Mouse (Mus musculus): Measurements from ENCODE around the gene Itgb3bp. TPM values are rescaled to one million over a fixed set of nuclear protein-coding genes. Genes with fewer than 3 reads are reported as not detected.
A peak's percentile ranks its signal among the peaks of the same experiment; 100 is the strongest.

Gene Itgb3bp
- polyA plus RNA-seq, 1 experiment from 2014 or later: 53.4 TPM

GRCm38 (mm10) chr4:99930518-99931239, 1.1 kb upstream of the Itgb3bp start:
- Histone ChIP-seq H3K4me3 (peak overlapping the region; percentile 64; the same call in 1 of the 2 replicates), H3K27ac (replicated peaks) (no peak overlapping the region), H3K4me1 (peaks cover 10% of the 10 kb centered on the region), H3K36me3 (no peaks in the 10 kb centered on the region), H3K9me3 (no peaks in the 10 kb centered on the region), H3K4me2 (replicated peaks) (peak overlapping the region; percentile 90), H3K27me3 (peaks cover 12% of the 10 kb centered on the region), H3K9ac (replicated peaks) (no peak overlapping the region)
- no peak for ATAC-seq (ENCODE audit: low FRiP score, low read depth)
- 47% methylated on average over 10 of the region's 10 CpGs for WGBS

GRCm38 (mm10) chr4:99929149-99929612, 432 bp downstream of the Itgb3bp start, which contains the start of gene Pgm1:
Gene Pgm1, plus strand, starts transcription at chr4:99929414.
- 5% methylated on average over 23 of the region's 23 CpGs for WGBS
- Histone ChIP-seq H3K4me1 (peaks cover 10% of the 10 kb centered on the region), H3K36me3 (no peaks in the 10 kb centered on the region), H3K9me3 (no peaks in the 10 kb centered on the region), H3K27ac (replicated peaks) (peak within 1 kb of the TSS; percentile 88), H3K4me3 (peak within 1 kb of the TSS; percentile 64), H3K9ac (replicated peaks) (peak within 1 kb of the TSS; percentile 69), H3K27me3 (peaks cover 12% of the 10 kb centered on the region), H3K4me2 (replicated peaks) (peak within 1 kb of the TSS; percentile 90)
- peak; percentile 89 for ATAC-seq (ENCODE audit: low FRiP score, low read depth)

GRCm38 (mm10) chr4:99928521-99928920, 1.1 kb downstream of the Itgb3bp start:
- H3K4me2 ChIP-seq (replicated peaks): no peak overlapping the region
- no peaks in the 10 kb centered on the region for H3K9me3 ChIP-seq
- H3K9ac ChIP-seq (replicated peaks): no peak overlapping the region
- no peak for ATAC-seq (ENCODE audit: low FRiP score, low read depth)
- H3K36me3 ChIP-seq: no peaks in the 10 kb centered on the region
- H3K27ac ChIP-seq (replicated peaks): no peak overlapping the region
- no peak overlapping the region for H3K4me3 ChIP-seq
- 82% methylated on average over 6 of the region's 6 CpGs for WGBS
- peaks cover 10% of the 10 kb centered on the region for H3K4me1 ChIP-seq
- H3K27me3 ChIP-seq: peaks cover 12% of the 10 kb centered on the region

- Histone ChIP-seq H3K27ac (replicated peaks) (no peak overlapping the region), H3K9me3 (no peaks in the 10 kb centered on the region), H3K27me3 (peaks cover 11% of the 10 kb centered on the region), H3K9ac (replicated peaks) (no peak overlapping the region), H3K4me1 (peaks cover 9% of the 10 kb centered on the region), H3K4me2 (replicated peaks) (no peak overlapping the region), H3K4me3 (no peak overlapping the region), H3K36me3 (no peaks in the 10 kb centered on the region)
- ATAC-seq (ENCODE audit: low FRiP score, low read depth): no peak
- WGBS: 92% methylated on average over 4 of the region's 4 CpGs
Measured at GRCm38 (mm10) chr4:99926380-99926779, 3.2 kb downstream of the Itgb3bp start.

GRCm38 (mm10) chr4:99913894-99914451, 15.6 kb downstream of the Itgb3bp start:
- H3K36me3 ChIP-seq: no peaks in the 10 kb centered on the region; the same call in 1 of the 2 replicates
- no peaks in the 10 kb centered on the region for H3K27me3 ChIP-seq
- no peaks in the 10 kb centered on the region for H3K9me3 ChIP-seq
- H3K9ac ChIP-seq (replicated peaks): no peak overlapping the region
- WGBS: 71% methylated on average over 4 of the region's 4 CpGs
- H3K27ac ChIP-seq (replicated peaks): no peak overlapping the region
- H3K4me2 ChIP-seq (replicated peaks): no peak overlapping the region
- H3K4me1 ChIP-seq: no peaks in the 10 kb centered on the region
- ATAC-seq (ENCODE audit: low FRiP score, low read depth): no peak
- H3K4me3 ChIP-seq: no peak overlapping the region

- H3K27me3 ChIP-seq: no peaks in the 10 kb centered on the region
- no peak for ATAC-seq (ENCODE audit: low FRiP score, low read depth)
- no peak overlapping the region for H3K4me2 ChIP-seq (replicated peaks)
- H3K9ac ChIP-seq (replicated peaks): no peak overlapping the region
- H3K9me3 ChIP-seq: no peaks in the 10 kb centered on the region
- no peaks in the 10 kb centered on the region for H3K36me3 ChIP-seq
- H3K4me3 ChIP-seq: no peak overlapping the region
- H3K27ac ChIP-seq (replicated peaks): no peak overlapping the region
- 0 out of 2 replicates have a peak, but pooled peaks cover 5% of the 10 kb centered on the region for H3K4me1 ChIP-seq
Measured at GRCm38 (mm10) chr4:99882405-99882804, 47.2 kb downstream of the Itgb3bp start.

GRCm38 (mm10) chr4:99881882-99882281, 47.7 kb downstream of the Itgb3bp start:
- Histone ChIP-seq H3K27me3 (no peaks in the 10 kb centered on the region), H3K27ac (replicated peaks) (no peak overlapping the region), H3K4me1 (0 out of 2 replicates have a peak, but pooled peaks cover 5% of the 10 kb centered on the region), H3K4me3 (no peak overlapping the region), H3K9ac (replicated peaks) (no peak overlapping the region), H3K36me3 (no peaks in the 10 kb centered on the region), H3K4me2 (replicated peaks) (no peak overlapping the region), H3K9me3 (no peaks in the 10 kb centered on the region)
- no peak for ATAC-seq (ENCODE audit: low FRiP score, low read depth)

GRCm38 (mm10) chr4:99829094-99830073, 100.2 kb downstream of the Itgb3bp start, which contains the start of gene Efcab7:
Gene Efcab7, plus strand, starts transcription at chr4:99829198.
- Histone ChIP-seq H3K27ac (replicated peaks) (peak within 1 kb of the TSS; percentile 96), H3K9ac (replicated peaks) (peak within 1 kb of the TSS; percentile 88), H3K27me3 (no peaks in the 10 kb centered on the region), H3K4me2 (replicated peaks) (peak within 1 kb of the TSS; percentile 63), H3K4me1 (peaks cover 10% of the 10 kb centered on the region; the same call in 1 of the 2 replicates), H3K36me3 (0 out of 2 replicates have a peak, but pooled peaks cover 4% of the 10 kb centered on the region), H3K4me3 (peak within 1 kb of the TSS; percentile 73), H3K9me3 (no peaks in the 10 kb centered on the region)
- ATAC-seq (ENCODE audit: low FRiP score, low read depth): peak; percentile 90
- WGBS: under 1% methylated on average over 48 of the region's 48 CpGs

GRCm38 (mm10) chr4:99828739-99829093, 100.9 kb downstream of the Itgb3bp start:
- ATAC-seq (ENCODE audit: low FRiP score, low read depth): no peak
- Histone ChIP-seq H3K4me2 (replicated peaks) (peak overlapping the region; percentile 63), H3K4me3 (peak overlapping the region; percentile 73), H3K4me1 (peaks cover 10% of the 10 kb centered on the region; the same call in 1 of the 2 replicates), H3K9ac (replicated peaks) (peak overlapping the region; percentile 88), H3K36me3 (0 out of 2 replicates have a peak, but pooled peaks cover 4% of the 10 kb centered on the region), H3K27me3 (no peaks in the 10 kb centered on the region), H3K9me3 (no peaks in the 10 kb centered on the region), H3K27ac (replicated peaks) (peak overlapping the region; percentile 96)
- WGBS: under 1% methylated on average over 7 of the region's 7 CpGs

- peak overlapping the region; percentile 63 for H3K4me2 ChIP-seq (replicated peaks)
- H3K27ac ChIP-seq (replicated peaks): no peak overlapping the region
- no peaks in the 10 kb centered on the region for H3K27me3 ChIP-seq
- no peak for ATAC-seq (ENCODE audit: low FRiP score, low read depth)
- WGBS: 53% methylated on average over 4 of the region's 4 CpGs
- peak overlapping the region; percentile 73 for H3K4me3 ChIP-seq
- H3K36me3 ChIP-seq: 0 out of 2 replicates have a peak, but pooled peaks cover 4% of the 10 kb centered on the region
- peaks cover 10% of the 10 kb centered on the region; the same call in 1 of the 2 replicates for H3K4me1 ChIP-seq
- H3K9ac ChIP-seq (replicated peaks): peak overlapping the region; percentile 88; the same call in 1 of the 2 replicates
- H3K9me3 ChIP-seq: no peaks in the 10 kb centered on the region
Measured at GRCm38 (mm10) chr4:99828337-99828736, 101.3 kb downstream of the Itgb3bp start.

- H3K9ac ChIP-seq (replicated peaks): no peak overlapping the region
- no peak overlapping the region for H3K4me3 ChIP-seq
- H3K4me1 ChIP-seq: no peaks in the 10 kb centered on the region
- no peaks in the 10 kb centered on the region for H3K9me3 ChIP-seq
- no peaks in the 10 kb centered on the region for H3K36me3 ChIP-seq
- H3K27ac ChIP-seq (replicated peaks): no peak overlapping the region
- no peaks in the 10 kb centered on the region for H3K27me3 ChIP-seq
- no peak overlapping the region for H3K4me2 ChIP-seq (replicated peaks)
- no peak for ATAC-seq (ENCODE audit: low FRiP score, low read depth)
- WGBS: 92% methylated on average over 7 of the region's 7 CpGs
Measured at GRCm38 (mm10) chr4:99816697-99817460, 112.7 kb downstream of the Itgb3bp start.

Measured in midbrain, embryonic 12.5 days (tissue).